Mouse (Mus musculus): Measurements from ENCODE around the gene Slc18a2.

GRCm38 (mm10) chr19:59228376-59228775, 32.3 kb upstream of the Slc18a2 start:
- TF ChIP-seq CTCF (IDR thresholded peaks at IDR 0.05; ENCODE audit: low read depth) (no peak), EP300 (optimal IDR thresholded peaks at IDR 0.05) (no peak)
